Mouse (Mus musculus) erythroblast, embryonic 14.5 days (primary cell): Measurements from ENCODE around the gene Tgfb3. TPM values are rescaled to one million over a fixed set of nuclear protein-coding genes. Genes with fewer than 3 reads are reported as not detected.
A peak's percentile ranks its signal among the peaks of the same experiment; 100 is the strongest.

Experiments used
- H3K27me3 ChIP-seq: 2 replicates; pipeline ENCODE4 v1.6.1; 2012; ENCODE audit warnings: inconsistent platforms; ENCODE audit not compliant: control insufficient read depth
- H3K36me3 ChIP-seq: 2 replicates; pipeline ENCODE4 v1.6.1; 2012; ENCODE audit warnings: mild to moderate bottlenecking, inconsistent platforms; ENCODE audit not compliant: control insufficient read depth
- H3K4me1 ChIP-seq: 2 replicates; pipeline ENCODE4 v1.6.1; 2012; ENCODE audit warnings: inconsistent platforms; ENCODE audit not compliant: control insufficient read depth
- H3K4me3 ChIP-seq: replicated peaks from 2 replicates; pipeline ENCODE3; 2012; ENCODE audit warnings: moderate library complexity, mild to moderate bottlenecking, inconsistent platforms
- H3K9me3 ChIP-seq: 2 replicates; pipeline ENCODE4 v1.6.1; 2012; ENCODE audit warnings: low read length, inconsistent platforms, mixed read lengths; ENCODE audit not compliant: control insufficient read depth
- GATA1 ChIP-seq: IDR thresholded peaks from 2 replicates; pipeline ENCODE4 v1.6.1; 2012; ENCODE audit warnings: low read length, inconsistent platforms, mixed read lengths
- TAL1 ChIP-seq: IDR thresholded peaks from 3 replicates; pipeline ENCODE4 v1.6.1; 2012; ENCODE audit warnings: low read length, inconsistent platforms, mixed read lengths
- polyA plus RNA-seq: library from polyadenylated mRNA; stranded (reverse); fragments of >175 nt; gene quantifications from 2 replicates; pipeline ENCODE4 v1.2.3, GENCODE M21; 2012

Tgfb3 gene
- polyA plus RNA-seq, 1 experiment: not detected

- H3K9me3 ChIP-seq: no peaks in the 10 kb centered on the region
- H3K27me3 ChIP-seq: peaks cover 19% of the 10 kb centered on the region
- TF ChIP-seq GATA1: no peak
- TF ChIP-seq TAL1: no peak
- H3K4me3 ChIP-seq: no peak overlapping the region
- no peaks in the 10 kb centered on the region for H3K36me3 ChIP-seq
- peaks cover 2% of the 10 kb centered on the region; the same call in 1 of the 2 replicates for H3K4me1 ChIP-seq
Measured at GRCm38 (mm10) chr12:86086550-86086949, 7.7 kb upstream of the Tgfb3 start.

- no peaks in the 10 kb centered on the region for H3K36me3 ChIP-seq
- H3K4me1 ChIP-seq: peaks cover 2% of the 10 kb centered on the region; the same call in 1 of the 2 replicates
- H3K9me3 ChIP-seq: no peaks in the 10 kb centered on the region
- TF ChIP-seq TAL1: no peak
- no peak for TF ChIP-seq GATA1
- H3K4me3 ChIP-seq: no peak overlapping the region
- H3K27me3 ChIP-seq: peaks cover 25% of the 10 kb centered on the region
Measured at GRCm38 (mm10) chr12:86085873-86086272, 7.0 kb upstream of the Tgfb3 start.

- Histone ChIP-seq H3K27me3 (peaks cover 59% of the 10 kb centered on the region), H3K9me3 (no peaks in the 10 kb centered on the region), H3K36me3 (no peaks in the 10 kb centered on the region), H3K4me3 (peak within 1 kb of the TSS; percentile 55), H3K4me1 (peaks cover 6% of the 10 kb centered on the region)
- TF ChIP-seq GATA1 (no peak), TAL1 (no peak)
Measured at GRCm38 (mm10) chr12:86082481-86083012, 3.7 kb upstream of the Tgfb3 start, which contains the start of gene Ift43. Gene Ift43, plus strand, starts transcription at chr12:86082541.

GRCm38 (mm10) chr12:86079202-86079667 is 394 bp upstream of the Tgfb3 start:
- peak overlapping the region; percentile 59 for H3K4me3 ChIP-seq
- peaks cover 82% of the 10 kb centered on the region for H3K27me3 ChIP-seq
- H3K4me1 ChIP-seq: peaks cover 6% of the 10 kb centered on the region
- no peaks in the 10 kb centered on the region for H3K9me3 ChIP-seq
- no peaks in the 10 kb centered on the region for H3K36me3 ChIP-seq
- TF ChIP-seq GATA1: no peak
- no peak for TF ChIP-seq TAL1

- TF ChIP-seq TAL1 (no peak), GATA1 (no peak)
- Histone ChIP-seq H3K4me3 (peak overlapping the region; percentile 59), H3K9me3 (no peaks in the 10 kb centered on the region), H3K27me3 (peaks cover 79% of the 10 kb centered on the region), H3K4me1 (peaks cover 6% of the 10 kb centered on the region), H3K36me3 (no peaks in the 10 kb centered on the region)
Measured at GRCm38 (mm10) chr12:86078176-86078552, 677 bp downstream of the Tgfb3 start.

GRCm38 (mm10) chr12:86077736-86078135 is 1.1 kb downstream of the Tgfb3 start:
- H3K4me1 ChIP-seq: peaks cover 6% of the 10 kb centered on the region
- H3K4me3 ChIP-seq: no peak overlapping the region
- no peak for TF ChIP-seq GATA1
- TF ChIP-seq TAL1: no peak
- no peaks in the 10 kb centered on the region for H3K36me3 ChIP-seq
- no peaks in the 10 kb centered on the region for H3K9me3 ChIP-seq
- peaks cover 74% of the 10 kb centered on the region for H3K27me3 ChIP-seq

GRCm38 (mm10) chr12:86077322-86077721 is 1.5 kb downstream of the Tgfb3 start:
- Histone ChIP-seq H3K36me3 (no peaks in the 10 kb centered on the region), H3K27me3 (peaks cover 70% of the 10 kb centered on the region), H3K4me1 (peaks cover 5% of the 10 kb centered on the region), H3K9me3 (no peaks in the 10 kb centered on the region), H3K4me3 (no peak overlapping the region)
- no peak for TF ChIP-seq TAL1
- TF ChIP-seq GATA1: no peak

GRCm38 (mm10) chr12:86076321-86076901 is 2.4 kb downstream of the Tgfb3 start:
- TF ChIP-seq GATA1: no peak
- TF ChIP-seq TAL1: no peak
- H3K36me3 ChIP-seq: no peaks in the 10 kb centered on the region
- H3K9me3 ChIP-seq: no peaks in the 10 kb centered on the region
- H3K4me1 ChIP-seq: peaks cover 4% of the 10 kb centered on the region
- H3K4me3 ChIP-seq: no peak overlapping the region
- peaks cover 62% of the 10 kb centered on the region for H3K27me3 ChIP-seq

GRCm38 (mm10) chr12:86075358-86075757 is 3.5 kb downstream of the Tgfb3 start:
- no peak overlapping the region for H3K4me3 ChIP-seq
- peaks cover 51% of the 10 kb centered on the region for H3K27me3 ChIP-seq
- peaks cover 4% of the 10 kb centered on the region for H3K4me1 ChIP-seq
- TF ChIP-seq GATA1: no peak
- no peak for TF ChIP-seq TAL1
- H3K9me3 ChIP-seq: no peaks in the 10 kb centered on the region
- no peaks in the 10 kb centered on the region for H3K36me3 ChIP-seq

GRCm38 (mm10) chr12:86074681-86075080 is 4.2 kb downstream of the Tgfb3 start:
- no peaks in the 10 kb centered on the region for H3K36me3 ChIP-seq
- no peak overlapping the region for H3K4me3 ChIP-seq
- H3K9me3 ChIP-seq: no peaks in the 10 kb centered on the region
- TF ChIP-seq TAL1 (no peak), GATA1 (no peak)
- peaks cover 4% of the 10 kb centered on the region for H3K4me1 ChIP-seq
- peaks cover 44% of the 10 kb centered on the region for H3K27me3 ChIP-seq
